Mouse (Mus musculus) cortical plate, adult 2 months (tissue): ENCODE results near the gene Pax5. TPM values are rescaled to one million over a fixed set of nuclear protein-coding genes. Genes with fewer than 3 reads are reported as not detected.

Experiments used
- H3K27ac ChIP-seq: fragments of 200-500 bp; 2 replicates; pipeline ENCODE4 v1.5.1; 2012; ENCODE audit warnings: low read length, control low read depth, inconsistent platforms; ENCODE audit not compliant: insufficient read depth
- H3K4me1 ChIP-seq: fragments of 200-500 bp; 2 replicates; pipeline ENCODE4 v1.6.1; 2011; ENCODE audit warnings: low read length; ENCODE audit not compliant: control insufficient read depth, insufficient read depth
- H3K4me3 ChIP-seq: fragments of 200-500 bp; 2 replicates; pipeline ENCODE4 v1.5.1; 2011; ENCODE audit warnings: mild to moderate bottlenecking, low read length, control low read depth; ENCODE audit not compliant: insufficient read depth
- CTCF ChIP-seq: fragments of 200-500 bp; IDR thresholded peaks from 2 replicates; pipeline ENCODE4 v1.5.1; 2011; ENCODE audit warnings: mild to moderate bottlenecking, control low read depth, low read length; ENCODE audit not compliant: insufficient read depth; ENCODE audit errors: extremely low read depth
- POLR2A ChIP-seq: fragments of 200-500 bp; IDR thresholded peaks from 2 replicates; pipeline ENCODE4 v1.6.1; 2011; ENCODE audit warnings: mild to moderate bottlenecking, low read length, control low read depth; ENCODE audit not compliant: insufficient read depth; ENCODE audit errors: extremely low read depth
- polyA plus RNA-seq: library from polyadenylated mRNA; depleted of rRNA; stranded (reverse); fragments of >200 nt; gene quantifications from 2 replicates; pipeline ENCODE4 v1.2.3, GENCODE M21; 2012

The Pax5 gene
- polyA plus RNA-seq, 1 experiment, result 0.06 TPM

DNA sequence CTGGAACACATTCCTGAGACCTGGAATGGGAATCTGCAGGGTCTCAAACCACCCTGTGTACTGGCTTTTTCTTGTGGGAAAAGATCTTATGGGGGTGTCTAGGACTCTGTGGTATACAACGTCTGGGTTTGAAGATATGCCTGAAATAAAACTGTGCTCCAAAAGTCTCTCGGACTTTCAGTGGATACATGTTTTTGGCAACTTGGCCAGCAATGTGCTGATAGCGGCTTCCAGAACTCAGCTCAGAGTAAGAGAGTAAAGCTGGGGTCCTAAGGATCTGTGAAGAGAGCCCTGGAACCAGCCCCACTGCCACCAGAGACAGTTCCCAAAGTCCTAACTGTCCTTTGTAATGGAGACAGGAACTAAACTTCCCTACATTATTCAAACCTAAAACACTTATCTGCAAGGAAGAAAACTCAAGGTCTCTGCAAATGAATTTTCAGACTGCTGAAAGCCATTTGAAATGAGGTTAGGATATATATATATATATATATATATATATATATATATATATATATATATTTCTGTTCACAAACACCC lies 5.4 kb upstream of the Pax5 start:
- no peak overlapping the region for H3K4me3 ChIP-seq
- no peak overlapping the region for H3K27ac ChIP-seq
- no peak for TF ChIP-seq CTCF
- no peak for TF ChIP-seq POLR2A
- H3K4me1 ChIP-seq, result no peaks in the 10 kb centered on the region

- TF ChIP-seq POLR2A (no peak), CTCF (no peak)
- no peak overlapping the region for H3K4me3 ChIP-seq
- H3K4me1 ChIP-seq, result no peaks in the 10 kb centered on the region
- no peak overlapping the region for H3K27ac ChIP-seq
Observed at GRCm38 (mm10) chr4:44714111-44714621, 3.9 kb upstream of the Pax5 start.

- no peaks in the 10 kb centered on the region for H3K4me1 ChIP-seq
- TF ChIP-seq POLR2A (no peak), CTCF (no peak)
- H3K4me3 ChIP-seq, result no peak overlapping the region
- H3K27ac ChIP-seq, result no peak overlapping the region
Observed at GRCm38 (mm10) chr4:44713554-44714051, 3.3 kb upstream of the Pax5 start.

DNA sequence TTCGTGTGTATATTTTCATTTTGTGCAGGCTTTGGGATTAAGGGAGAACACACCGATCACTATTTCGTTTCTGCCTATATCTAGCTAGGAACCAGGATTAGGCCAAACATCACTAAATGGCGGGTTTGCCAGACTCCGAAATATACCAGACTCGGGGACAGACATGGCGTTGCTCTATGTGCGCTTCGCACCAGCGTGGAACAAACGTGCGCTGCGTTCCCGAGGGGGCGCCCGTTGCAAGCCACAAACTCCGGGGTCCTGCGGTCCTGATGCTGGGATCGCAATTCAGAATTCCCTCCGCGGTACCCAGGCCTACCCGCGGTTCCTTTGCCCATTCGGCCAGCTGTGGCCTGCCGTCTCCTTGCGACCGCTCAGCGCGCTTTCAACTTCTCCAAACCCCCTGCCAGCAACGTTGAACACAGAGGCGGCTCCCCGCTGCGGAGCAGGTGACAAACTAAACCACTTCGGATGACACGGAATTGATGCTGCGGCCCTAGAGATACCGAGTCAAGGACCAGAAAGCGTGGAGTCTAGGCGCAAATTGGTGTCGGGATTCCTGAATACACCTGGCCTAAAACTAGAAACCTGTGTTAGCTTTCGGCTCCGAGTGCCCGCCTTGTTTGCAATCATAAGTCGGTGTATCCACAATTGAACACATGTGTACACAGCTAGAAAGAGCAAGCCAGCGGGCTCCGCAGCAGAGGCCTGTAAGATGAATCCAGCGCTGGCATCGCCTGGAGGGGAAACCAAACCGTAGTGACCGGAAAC lies 2.7 kb upstream of the Pax5 start:
- TF ChIP-seq CTCF (no peak), POLR2A (no peak)
- no peaks in the 10 kb centered on the region for H3K4me1 ChIP-seq
- H3K4me3 ChIP-seq, result no peak overlapping the region
- no peak overlapping the region for H3K27ac ChIP-seq

DNA sequence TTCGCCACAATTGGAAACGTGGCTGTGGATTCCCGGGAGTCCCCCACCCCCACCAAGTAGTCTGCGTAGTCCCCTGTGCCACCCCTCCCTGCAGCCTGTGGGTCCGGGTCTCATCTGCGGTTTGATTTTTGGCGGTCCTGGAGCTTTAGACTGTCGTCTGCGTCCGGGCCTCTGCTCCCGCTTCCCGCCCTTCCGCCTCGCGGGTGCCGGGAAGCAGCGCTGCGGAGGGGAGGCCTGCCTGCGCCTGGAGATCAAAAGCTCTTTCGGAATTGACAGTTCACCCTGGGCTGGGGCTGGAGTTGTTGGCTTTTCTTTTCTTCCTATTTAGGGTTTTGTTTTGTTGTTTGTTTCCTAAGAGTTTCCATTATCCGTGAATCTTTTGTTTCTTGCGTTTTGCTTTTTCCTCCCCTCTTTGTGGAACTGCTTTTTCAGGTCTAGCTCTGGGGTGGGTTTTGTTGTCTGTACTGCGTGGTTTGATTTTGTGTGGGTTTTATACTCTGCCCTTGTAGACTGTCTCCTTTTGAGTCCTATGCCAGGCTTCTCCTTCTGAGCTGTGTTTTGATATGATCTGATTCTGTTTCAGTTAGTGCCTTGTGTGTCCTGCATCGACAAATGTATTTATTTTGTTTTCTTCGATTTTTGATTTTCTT lies 1.9 kb upstream of the Pax5 start:
- no peak for TF ChIP-seq CTCF
- no peak for TF ChIP-seq POLR2A
- Histone ChIP-seq H3K27ac (no peak overlapping the region), H3K4me3 (no peak overlapping the region), H3K4me1 (no peaks in the 10 kb centered on the region)

DNA sequence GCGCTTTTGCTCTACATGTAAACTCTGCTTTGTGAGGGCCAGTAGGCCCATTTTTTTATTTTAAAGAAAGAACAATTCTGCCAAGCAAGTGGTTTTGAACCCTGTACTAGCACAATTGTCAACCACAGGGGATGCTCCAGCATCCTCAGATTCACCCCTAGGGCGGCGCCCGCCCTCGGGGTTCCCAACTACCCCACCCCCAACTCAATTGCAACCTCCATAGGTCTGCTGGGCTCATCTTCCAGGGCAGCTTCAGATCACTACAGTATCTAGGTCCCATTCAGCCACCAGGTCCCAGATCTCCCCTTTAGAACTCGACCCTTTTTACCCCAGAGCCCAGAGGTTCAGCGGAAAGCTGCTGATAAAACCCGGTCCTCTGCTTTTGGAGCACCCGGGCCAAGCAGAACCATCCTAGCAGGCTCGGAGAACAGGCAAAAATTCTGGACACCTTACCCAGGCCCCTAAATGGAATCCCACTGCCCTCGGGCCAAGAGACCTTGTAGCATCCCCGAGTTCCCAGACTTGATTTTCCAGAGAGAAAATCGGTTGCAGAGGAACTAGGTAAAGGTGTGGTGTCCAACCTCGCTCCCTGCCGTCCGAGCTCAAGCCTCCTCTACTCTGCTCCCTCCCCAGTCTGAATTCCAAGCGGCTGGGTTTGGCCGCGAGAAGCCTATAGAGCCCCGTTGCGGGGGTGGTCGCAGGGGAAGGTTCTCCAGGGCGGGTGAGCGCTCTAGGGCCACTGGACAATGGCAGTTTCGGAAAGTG lies 1.0 kb upstream of the Pax5 start:
- TF ChIP-seq CTCF, result no peak
- no peak for TF ChIP-seq POLR2A
- Histone ChIP-seq H3K4me1 (no peaks in the 10 kb centered on the region), H3K27ac (no peak overlapping the region), H3K4me3 (no peak overlapping the region)

DNA sequence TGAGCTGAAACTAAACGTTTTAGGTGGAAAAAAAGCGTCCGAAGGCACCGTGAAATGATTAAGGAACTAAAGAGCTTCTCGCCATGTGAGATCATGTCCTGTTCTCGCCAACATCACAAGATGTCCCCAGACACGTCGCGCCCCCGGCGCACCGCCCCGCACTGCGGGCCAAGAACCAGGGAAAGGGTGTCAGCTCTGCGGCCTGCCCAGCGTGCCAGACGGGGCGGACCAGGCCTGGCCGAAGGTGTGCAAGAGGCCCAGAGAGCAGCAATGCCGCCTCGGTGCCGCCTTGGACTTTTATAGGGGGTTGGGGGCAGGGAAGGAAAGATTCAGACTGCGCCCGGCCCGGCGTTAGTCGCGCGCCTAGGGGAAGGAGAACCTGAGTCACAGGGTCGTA lies 412 bp upstream of the Pax5 start:
- Histone ChIP-seq H3K4me1 (no peaks in the 10 kb centered on the region), H3K27ac (no peak overlapping the region), H3K4me3 (no peak overlapping the region)
- TF ChIP-seq CTCF (no peak), POLR2A (no peak)

GRCm38 (mm10) chr4:44709091-44709695 lies 1.1 kb downstream of the Pax5 start:
- no peak overlapping the region for H3K4me3 ChIP-seq
- TF ChIP-seq POLR2A (no peak), CTCF (no peak)
- no peaks in the 10 kb centered on the region for H3K4me1 ChIP-seq
- H3K27ac ChIP-seq, result no peak overlapping the region

GRCm38 (mm10) chr4:44708311-44708710 lies 2.0 kb downstream of the Pax5 start:
- no peaks in the 10 kb centered on the region for H3K4me1 ChIP-seq
- TF ChIP-seq POLR2A (no peak), CTCF (no peak)
- no peak overlapping the region for H3K27ac ChIP-seq
- no peak overlapping the region for H3K4me3 ChIP-seq
